Mouse (Mus musculus) ES-Bruce4 (cell line): Measurements from ENCODE around the gene Zfp367.

Experiments used
- CTCF ChIP-seq: IDR thresholded peaks from one replicate; pipeline ENCODE4 v1.8.1; 2011; ENCODE audit warnings: low read depth, low read length
- POLR2A ChIP-seq: IDR thresholded peaks from one replicate; pipeline ENCODE4 v1.8.1; 2011; ENCODE audit warnings: low read length; ENCODE audit not compliant: insufficient read depth

DNA sequence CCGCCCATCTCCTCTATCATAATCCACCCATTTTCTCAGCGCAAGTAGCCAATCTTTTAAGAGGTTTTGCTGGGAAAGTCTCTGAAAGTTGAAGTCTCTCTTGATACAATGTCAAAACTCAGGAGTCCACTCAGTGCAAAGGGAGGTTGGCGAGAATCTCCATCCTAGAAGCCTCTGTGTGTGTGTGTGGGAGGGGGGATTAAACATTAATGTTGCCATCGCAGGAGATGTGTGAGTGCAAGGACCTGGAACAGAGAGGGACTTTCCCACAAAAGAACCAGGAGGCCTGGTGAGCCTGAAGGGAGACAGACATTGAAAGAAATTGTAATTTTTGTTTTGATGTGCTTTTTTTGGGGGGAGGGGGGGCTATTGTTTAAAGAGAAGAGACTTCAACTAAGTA, 45.3 kb upstream of the Zfp367 start:
- TF ChIP-seq CTCF (no peak), POLR2A (no peak)
